Mouse (Mus musculus) olfactory bulb, adult 2 months (tissue): ENCODE measurements around the gene Ccdc38. TPM values are rescaled to one million over a fixed set of nuclear protein-coding genes. Genes with fewer than 3 reads are reported as not detected.

ENCODE experiments used
- H3K27ac ChIP-seq: fragments of 200-500 bp; 2 replicates; pipeline ENCODE4 v1.5.1; 2012; ENCODE audit warnings: low read depth, low read length; ENCODE audit not compliant: insufficient read depth
- H3K4me1 ChIP-seq: fragments of 200-500 bp; 2 replicates; pipeline ENCODE4 v1.6.1; 2012; ENCODE audit warnings: low read length; ENCODE audit not compliant: control insufficient read depth, insufficient read depth
- H3K4me3 ChIP-seq: fragments of 200-500 bp; 2 replicates; pipeline ENCODE4 v1.5.1; 2012; ENCODE audit warnings: mild to moderate bottlenecking, low read depth, low read length, moderate library complexity; ENCODE audit not compliant: insufficient read depth
- CTCF ChIP-seq: fragments of 200-500 bp; IDR thresholded peaks from 2 replicates; pipeline ENCODE4 v1.5.1; 2012; ENCODE audit warnings: low read depth, mild to moderate bottlenecking, low read length, moderate library complexity; ENCODE audit not compliant: insufficient read depth
- POLR2A ChIP-seq: fragments of 200-500 bp; IDR thresholded peaks from 2 replicates; pipeline ENCODE4 v1.6.1; 2012; ENCODE audit warnings: mild to moderate bottlenecking, low read depth, low read length, moderate library complexity; ENCODE audit not compliant: insufficient read depth
- WGBS: fragments of 180-500 bp; shearing (Covaris S2); methylation state at CpG from one replicate; pipeline ENCODE4 v1.1.7; 2018; 5-methylcytosine and 5-hydroxymethylcytosine counted together
- polyA plus RNA-seq: library from polyadenylated mRNA; stranded (reverse); fragments of >200 nt; gene quantifications from 2 replicates; pipeline ENCODE4 v1.2.4, GENCODE M21; 2012; ENCODE audit warnings: low replicate concordance; ENCODE audit not compliant: missing spikeins, insufficient read depth, insufficient read length

Ccdc38 gene
- not detected in 2 replicates for polyA plus RNA-seq

GRCm38 (mm10) chr10:93540431-93541210, at the start of gene Ccdc38:
Gene Ccdc38, plus strand, starts transcription at chr10:93540632.
- Histone ChIP-seq H3K27ac (no peak within 1 kb of the TSS), H3K4me3 (peak within 1 kb of the TSS; percentile 28), H3K4me1 (peaks cover 11% of the 10 kb centered on the region)
- WGBS: 66% methylated on average over 17 of the region's 17 CpGs
- TF ChIP-seq POLR2A (no peak), CTCF (no peak)

- H3K27ac ChIP-seq: no peak overlapping the region
- 40% methylated on average over 10 of the region's 10 CpGs for WGBS
- no peak overlapping the region for H3K4me3 ChIP-seq
- TF ChIP-seq CTCF: no peak
- no peak for TF ChIP-seq POLR2A
- H3K4me1 ChIP-seq: no peaks in the 10 kb centered on the region
Observed at GRCm38 (mm10) chr10:93500864-93501263, 39.6 kb upstream of the Ccdc38 start.

GRCm38 (mm10) chr10:93501346-93501745, 39.1 kb upstream of the Ccdc38 start:
- 77% methylated on average over 10 of the region's 10 CpGs for WGBS
- no peak overlapping the region for H3K27ac ChIP-seq
- TF ChIP-seq CTCF (no peak), POLR2A (no peak)
- H3K4me1 ChIP-seq: no peaks in the 10 kb centered on the region
- H3K4me3 ChIP-seq: no peak overlapping the region

GRCm38 (mm10) chr10:93508383-93508970, 32.0 kb upstream of the Ccdc38 start:
- H3K27ac ChIP-seq: no peak overlapping the region
- no peaks in the 10 kb centered on the region for H3K4me1 ChIP-seq
- WGBS: 79% methylated on average over 7 of the region's 7 CpGs
- no peak overlapping the region for H3K4me3 ChIP-seq
- no peak for TF ChIP-seq CTCF
- no peak for TF ChIP-seq POLR2A

- TF ChIP-seq CTCF (no peak), POLR2A (no peak)
- Histone ChIP-seq H3K4me3 (no peak overlapping the region), H3K27ac (no peak overlapping the region), H3K4me1 (no peaks in the 10 kb centered on the region)
- 94% methylated on average over 15 of the region's 15 CpGs for WGBS
Observed at GRCm38 (mm10) chr10:93509532-93510153, 30.8 kb upstream of the Ccdc38 start.

- Histone ChIP-seq H3K27ac (no peak overlapping the region), H3K4me1 (no peaks in the 10 kb centered on the region), H3K4me3 (no peak overlapping the region)
- TF ChIP-seq POLR2A (no peak), CTCF (no peak)
- 41% methylated on average over 1 of the region's 1 CpGs for WGBS
Observed at GRCm38 (mm10) chr10:93515419-93515818, 25.0 kb upstream of the Ccdc38 start.

- no peak for TF ChIP-seq CTCF
- no peak for TF ChIP-seq POLR2A
- 87% methylated on average over 12 of the region's 12 CpGs for WGBS
- Histone ChIP-seq H3K27ac (no peak overlapping the region), H3K4me3 (no peak overlapping the region), H3K4me1 (no peaks in the 10 kb centered on the region)
Observed at GRCm38 (mm10) chr10:93515927-93516326, 24.5 kb upstream of the Ccdc38 start.

GRCm38 (mm10) chr10:93517754-93518153, 22.7 kb upstream of the Ccdc38 start:
- H3K4me3 ChIP-seq: no peak overlapping the region
- TF ChIP-seq POLR2A (no peak), CTCF (no peak)
- WGBS: 71% methylated on average over 4 of the region's 4 CpGs

GRCm38 (mm10) chr10:93518186-93518585, 22.2 kb upstream of the Ccdc38 start:
- Histone ChIP-seq H3K4me3 (no peak overlapping the region), H3K27ac (no peak overlapping the region), H3K4me1 (no peaks in the 10 kb centered on the region)
- TF ChIP-seq POLR2A (no peak), CTCF (no peak)
- 81% methylated on average over 4 of the region's 4 CpGs for WGBS

More at GRCm38 (mm10) chr10:93517754-93518153, 22.7 kb upstream of the Ccdc38 start:
- no peaks in the 10 kb centered on the region for H3K4me1 ChIP-seq
- no peak overlapping the region for H3K27ac ChIP-seq
